Mouse (Mus musculus): ENCODE results near the gene Foxf1.

Gene Foxf1

GRCm38 (mm10) chr8:121084210-121084951 lies at the start of gene Foxf1:
Foxf1 (plus strand) TSS chr8:121084386.
- in situ Hi-C loops (cut with MboI, MseI) = loop anchor here (25.0 kb wide), 1 partner anchor 397 kb away; no protein-coding TSS in a partner anchor

DNA sequence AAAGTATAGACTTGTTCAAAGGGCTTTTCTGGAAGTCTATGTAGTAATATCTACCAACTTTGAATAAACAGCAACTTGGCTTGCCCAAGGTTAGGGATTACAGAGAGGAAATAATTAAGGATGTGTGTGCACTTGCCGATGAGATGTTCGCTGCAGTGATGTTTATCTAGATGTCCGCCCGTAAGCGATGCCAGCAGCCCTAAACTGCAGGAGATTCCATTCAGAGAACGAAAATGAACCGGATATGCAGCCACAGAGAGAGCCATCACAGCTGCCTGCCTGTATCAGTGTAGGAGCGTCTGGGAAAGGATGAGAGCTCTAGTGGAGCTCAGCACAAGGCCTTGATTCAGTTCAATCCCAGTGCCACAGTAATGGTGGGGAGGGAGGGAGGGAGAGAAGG lies 48.6 kb upstream of the Foxf1 start:
- in situ Hi-C loops (cut with MboI, MseI) = no loop called here

DNA sequence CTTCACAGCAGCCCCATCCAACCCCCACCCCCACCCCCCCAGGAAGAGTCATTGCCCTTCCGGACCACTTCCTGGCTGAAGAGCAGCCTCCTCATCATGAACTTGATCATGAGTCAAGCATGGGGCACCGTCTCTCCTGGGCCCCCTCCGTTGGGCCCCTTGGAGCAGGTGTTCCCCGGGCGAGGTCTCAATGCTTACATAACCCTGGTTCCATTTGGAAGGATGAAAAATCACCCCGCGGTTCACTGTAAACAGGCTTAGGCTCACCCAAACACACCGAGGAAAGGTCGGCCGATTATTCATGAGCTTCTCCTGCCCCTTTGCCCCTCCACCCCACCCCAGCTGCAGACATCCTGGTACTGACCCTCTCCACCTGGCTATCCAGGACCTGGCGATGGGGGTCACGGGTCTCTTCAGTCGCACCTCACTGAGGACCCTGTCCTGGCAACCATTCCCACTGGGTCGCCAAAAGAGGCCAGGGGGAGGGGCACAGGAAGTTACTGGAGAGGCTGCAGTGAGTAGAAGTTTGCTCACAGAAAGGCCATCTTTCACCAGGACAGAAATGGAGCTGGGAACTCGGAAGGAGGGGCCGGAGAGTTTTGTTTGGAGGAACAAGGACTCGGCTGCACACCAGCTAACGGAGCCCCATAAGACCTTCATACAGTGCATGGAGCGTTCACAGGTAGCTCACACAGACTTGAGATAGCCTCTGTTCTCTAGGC lies 40.3 kb upstream of the Foxf1 start:
- in situ Hi-C loops (cut with MboI, MseI) = no loop called here

DNA sequence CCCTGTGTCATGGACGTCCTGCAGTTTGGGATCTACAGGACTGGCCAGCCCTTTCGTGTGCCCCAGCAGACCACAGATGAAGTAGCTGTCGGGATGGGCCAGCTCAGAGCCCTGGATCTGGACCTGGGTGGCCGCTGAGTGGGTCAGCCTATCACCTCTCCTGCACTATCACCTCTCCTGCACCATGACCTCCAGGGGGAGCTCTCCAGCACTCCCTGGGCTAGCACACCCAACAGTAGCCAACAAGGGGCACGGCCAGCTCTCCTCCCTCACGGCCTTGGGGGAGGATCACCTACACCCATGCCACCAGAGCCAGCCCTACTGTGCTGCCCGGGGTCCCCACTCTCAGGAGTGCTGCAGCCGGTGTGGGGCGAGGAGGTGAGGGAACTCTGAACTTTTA lies 36.7 kb upstream of the Foxf1 start:
- in situ Hi-C loops (cut with MboI, MseI) = no loop called here

DNA sequence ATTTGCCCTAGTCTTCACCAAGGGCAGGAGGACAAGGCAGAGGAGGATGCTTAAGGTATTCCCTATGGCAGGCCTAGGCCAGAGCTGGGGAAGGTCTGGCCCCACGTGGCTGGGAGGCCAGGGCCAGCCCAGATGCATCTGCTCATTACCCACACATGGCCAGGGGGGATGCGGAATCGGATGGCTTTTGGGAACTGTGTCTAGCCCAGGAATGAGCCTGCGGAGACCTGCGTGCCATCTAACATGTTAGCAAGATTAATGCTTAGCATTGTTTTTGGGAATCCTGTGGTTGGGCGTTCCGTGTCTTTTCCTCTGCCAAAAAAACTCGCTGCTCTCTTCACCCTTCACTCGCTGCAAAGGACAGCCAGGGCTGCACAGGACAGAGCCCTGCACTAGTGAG lies 26.1 kb upstream of the Foxf1 start:
- in situ Hi-C loops (cut with MboI, MseI) = no loop called here

- in situ Hi-C loops (cut with MboI, MseI) = no loop called here
Measured at GRCm38 (mm10) chr8:121059098-121059497, 25.1 kb upstream of the Foxf1 start.

DNA sequence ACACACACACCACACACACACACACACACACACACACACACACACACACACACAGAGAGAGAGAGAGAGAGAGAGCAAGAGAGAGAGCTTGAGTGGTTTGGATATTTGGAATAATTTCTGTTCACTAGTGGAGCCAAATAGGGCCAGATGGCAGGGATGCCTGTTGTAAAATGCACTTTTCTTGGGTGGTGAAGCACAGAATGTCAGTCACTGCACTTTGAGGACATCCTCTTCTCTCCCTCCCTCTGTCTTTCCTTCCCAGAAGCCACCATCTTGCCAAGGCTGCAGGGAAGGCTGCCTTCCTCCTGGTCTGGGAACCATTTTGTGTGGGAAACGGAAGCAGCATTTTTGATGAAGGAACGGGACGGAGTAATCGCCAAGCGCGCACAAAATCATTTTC lies 21.7 kb upstream of the Foxf1 start:
- in situ Hi-C loops (cut with MboI, MseI) = no loop called here

- in situ Hi-C loops (cut with MboI, MseI) = no loop called here
Measured at GRCm38 (mm10) chr8:121063649-121064048, 20.5 kb upstream of the Foxf1 start.

GRCm38 (mm10) chr8:121071454-121071853 lies 12.7 kb upstream of the Foxf1 start:
- in situ Hi-C loops (cut with MboI, MseI) = no loop called here

GRCm38 (mm10) chr8:121072406-121073130 lies 11.6 kb upstream of the Foxf1 start:
- in situ Hi-C loops (cut with MboI, MseI) = no loop called here

GRCm38 (mm10) chr8:121073174-121074107 lies 10.7 kb upstream of the Foxf1 start:
- in situ Hi-C loops (cut with MboI, MseI) = no loop called here

DNA sequence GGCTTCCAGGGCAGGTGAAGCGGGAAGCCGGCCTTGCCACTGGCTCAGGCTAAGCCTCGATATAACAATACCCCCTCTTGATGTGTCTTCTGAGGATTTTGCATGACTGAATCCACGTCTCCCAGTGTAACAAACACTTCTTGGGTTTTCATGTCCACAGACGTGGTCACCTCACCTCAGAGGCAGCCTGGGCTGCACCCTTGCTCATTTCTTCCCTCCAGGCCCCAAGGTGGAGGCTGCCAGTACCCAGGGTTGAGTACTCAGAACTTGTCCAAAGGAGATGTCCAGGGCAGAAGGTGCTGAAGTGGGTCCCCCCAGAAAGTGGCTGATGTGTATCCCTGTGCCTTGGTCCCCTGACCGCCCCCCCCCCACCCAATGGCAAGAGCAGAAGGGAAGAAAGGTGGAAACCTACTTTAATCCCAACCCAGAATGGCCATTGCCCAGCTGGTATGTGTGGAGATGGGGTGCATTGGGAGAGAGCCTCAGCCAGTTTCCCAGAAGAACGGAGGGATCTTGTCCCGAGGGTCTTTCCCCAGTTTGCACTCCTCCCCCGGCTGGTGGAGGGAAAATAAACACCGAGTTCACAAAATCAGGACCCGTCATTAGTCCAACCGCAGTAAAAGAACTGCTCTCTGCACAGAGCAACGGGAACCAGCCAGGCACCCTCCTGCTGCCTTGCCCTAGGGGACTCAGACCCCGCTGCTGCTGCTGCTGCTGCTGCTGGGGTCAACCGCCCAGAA lies 9.9 kb upstream of the Foxf1 start:
- in situ Hi-C loops (cut with MboI, MseI) = no loop called here

DNA sequence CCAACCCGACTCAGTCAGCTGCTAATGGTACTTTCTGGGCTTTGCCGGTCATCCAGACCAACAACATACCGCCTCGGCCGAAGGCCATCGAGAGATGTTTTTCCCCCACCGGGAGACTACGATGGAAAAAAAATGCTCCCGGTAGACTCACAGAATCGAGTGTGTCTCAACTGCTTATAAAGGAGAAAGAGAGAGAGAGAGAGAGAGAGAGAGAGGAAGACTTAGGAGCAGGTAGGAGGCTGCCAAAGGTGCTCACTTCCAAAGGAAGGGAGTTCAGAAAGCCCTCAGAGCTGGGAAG lies 9.4 kb upstream of the Foxf1 start:
- in situ Hi-C loops (cut with MboI, MseI) = loop anchor here (25.0 kb wide), 1 partner anchor 387 kb away; no protein-coding TSS in a partner anchor

DNA sequence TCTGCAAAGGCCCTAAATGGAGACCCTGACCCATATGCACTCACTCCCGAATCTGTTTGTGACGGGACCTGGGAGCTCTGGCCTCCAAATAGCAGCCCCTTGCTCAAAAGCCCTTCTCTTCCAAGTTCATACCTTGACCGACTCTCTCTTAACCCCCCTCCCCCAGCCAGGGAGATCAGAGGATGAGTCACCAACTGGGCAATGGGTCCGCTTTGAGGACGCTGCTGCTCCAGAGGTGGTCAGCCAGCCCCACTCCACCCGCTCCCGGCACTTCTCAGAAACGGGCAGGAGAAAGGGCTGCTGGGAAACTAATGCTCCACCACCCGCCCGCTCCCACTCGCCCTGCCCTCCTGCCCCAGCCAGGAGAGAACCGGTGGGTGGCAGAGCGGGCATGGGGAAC lies 8.2 kb upstream of the Foxf1 start:
- in situ Hi-C loops (cut with MboI, MseI) = loop anchor here (25.0 kb wide), 1 partner anchor 389 kb away; no protein-coding TSS in a partner anchor

DNA sequence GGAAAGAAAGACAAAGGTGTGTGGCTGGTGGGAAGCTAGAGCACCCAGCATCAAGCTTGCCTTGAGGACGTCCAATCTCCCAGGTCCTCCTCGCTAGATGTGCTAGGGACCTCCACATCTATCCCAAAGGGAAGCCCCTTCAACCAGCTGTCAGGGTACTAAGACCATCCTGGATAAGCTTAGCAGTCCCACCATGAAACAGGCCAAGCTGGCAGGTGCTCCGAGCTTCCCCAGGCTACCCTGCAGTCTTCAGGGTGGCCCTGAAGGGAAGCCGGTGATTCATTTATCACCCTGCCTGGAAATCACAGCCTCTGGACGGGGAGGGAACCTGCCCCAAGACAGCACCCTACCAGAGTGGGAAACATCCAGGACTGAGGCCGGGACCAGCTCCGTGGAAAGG lies 7.6 kb upstream of the Foxf1 start:
- in situ Hi-C loops (cut with MboI, MseI) = loop anchor here (25.0 kb wide), 1 partner anchor 389 kb away; no protein-coding TSS in a partner anchor

DNA sequence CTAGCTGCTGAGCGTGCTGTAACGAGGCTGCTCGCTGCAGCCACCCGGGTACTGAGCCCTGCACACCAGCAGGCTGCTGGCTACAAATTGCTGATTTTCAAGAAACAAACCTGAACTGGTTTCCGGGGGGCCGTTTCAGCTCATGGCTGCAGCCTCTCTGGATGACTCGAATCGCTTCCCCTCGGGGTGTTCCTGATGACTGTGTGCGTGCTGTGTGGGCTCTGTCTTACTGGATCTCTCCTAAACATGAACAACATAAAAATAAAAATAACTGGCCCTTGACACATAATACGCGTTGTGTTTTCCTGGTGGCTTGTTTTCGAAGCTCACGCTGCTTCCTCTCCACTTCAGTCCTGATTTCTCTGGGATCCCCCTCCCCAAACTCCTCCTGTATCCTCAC lies 5.5 kb upstream of the Foxf1 start:
- in situ Hi-C loops (cut with MboI, MseI) = loop anchor here (25.0 kb wide), 1 partner anchor 391 kb away; no protein-coding TSS in a partner anchor

- in situ Hi-C loops (cut with MboI, MseI) = loop anchor here (25.0 kb wide), 1 partner anchor 392 kb away; no protein-coding TSS in a partner anchor
Measured at GRCm38 (mm10) chr8:121079201-121079600, 5.0 kb upstream of the Foxf1 start.

- in situ Hi-C loops (cut with MboI, MseI) = loop anchor here (25.0 kb wide), 1 partner anchor 393 kb away; no protein-coding TSS in a partner anchor
Measured at GRCm38 (mm10) chr8:121079944-121080343, 4.2 kb upstream of the Foxf1 start.

GRCm38 (mm10) chr8:121080361-121081090 lies 3.7 kb upstream of the Foxf1 start:
- in situ Hi-C loops (cut with MboI, MseI) = loop anchor here (25.0 kb wide), 1 partner anchor 393 kb away; no protein-coding TSS in a partner anchor

DNA sequence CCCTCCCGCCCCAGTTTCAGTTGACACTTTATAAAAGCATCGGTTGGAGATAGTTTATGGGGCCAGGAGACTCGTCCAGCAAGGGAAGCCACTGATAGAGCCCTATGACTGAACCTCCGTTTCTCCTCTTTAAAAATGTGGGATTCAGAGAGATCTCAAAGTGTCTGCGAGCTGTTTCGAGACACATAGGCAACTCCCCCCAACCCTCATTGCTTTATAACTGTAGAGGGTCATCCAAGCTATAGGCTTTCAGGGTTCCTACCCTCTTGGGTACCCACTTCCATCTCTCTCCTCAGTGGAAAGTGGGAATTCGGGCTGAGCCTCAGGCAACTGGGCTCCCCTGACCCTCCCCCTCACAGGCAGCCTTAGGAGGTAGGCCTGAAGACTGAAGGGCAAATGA lies 2.8 kb upstream of the Foxf1 start:
- in situ Hi-C loops (cut with MboI, MseI) = loop anchor here (25.0 kb wide), 1 partner anchor 394 kb away; no protein-coding TSS in a partner anchor

Measured in T-helper 2 cell (primary cell).